Mouse (Mus musculus): ENCODE results near the gene Mpv17l2.

The Mpv17l2 gene

GRCm38 (mm10) chr8:70766571-70767440, 6.1 kb upstream of the Mpv17l2 start:
- peak; percentile 88 for DNase-seq (ENCODE audit: low read depth)

GRCm38 (mm10) chr8:70765838-70766570, 5.3 kb upstream of the Mpv17l2 start:
- DNase-seq (ENCODE audit: low read depth), result peak; percentile 55

- DNase-seq (ENCODE audit: low read depth), result no peak
Measured at GRCm38 (mm10) chr8:70765329-70765728, 4.6 kb upstream of the Mpv17l2 start.

- no peak for DNase-seq (ENCODE audit: low read depth)
Measured at GRCm38 (mm10) chr8:70764676-70765075, 3.9 kb upstream of the Mpv17l2 start.

- no peak for DNase-seq (ENCODE audit: low read depth)
Measured at GRCm38 (mm10) chr8:70764026-70764425, 3.3 kb upstream of the Mpv17l2 start.

- DNase-seq (ENCODE audit: low read depth), result peak; percentile 78
Measured at GRCm38 (mm10) chr8:70763354-70763753, 2.6 kb upstream of the Mpv17l2 start.

GRCm38 (mm10) chr8:70762118-70762517, 1.4 kb upstream of the Mpv17l2 start:
- no peak for DNase-seq (ENCODE audit: low read depth)

GRCm38 (mm10) chr8:70760350-70760749, 396 bp downstream of the Mpv17l2 start:
- peak; percentile 40 for DNase-seq (ENCODE audit: low read depth)

GRCm38 (mm10) chr8:70758616-70759561, 1.9 kb downstream of the Mpv17l2 start:
- peak; percentile 66 for DNase-seq (ENCODE audit: low read depth)

GRCm38 (mm10) chr8:70758308-70758615, 2.5 kb downstream of the Mpv17l2 start:
- DNase-seq (ENCODE audit: low read depth), result no peak

- DNase-seq (ENCODE audit: low read depth), result peak; percentile 54
Measured at GRCm38 (mm10) chr8:70757523-70758307, 3.0 kb downstream of the Mpv17l2 start.

- DNase-seq (ENCODE audit: low read depth), result no peak
Measured at GRCm38 (mm10) chr8:70756476-70757040, 4.2 kb downstream of the Mpv17l2 start.

GRCm38 (mm10) chr8:70755661-70756475, 4.9 kb downstream of the Mpv17l2 start:
- DNase-seq (ENCODE audit: low read depth), result no peak

- peak; percentile 79 for DNase-seq (ENCODE audit: low read depth)
Measured at GRCm38 (mm10) chr8:70754871-70755660, 5.7 kb downstream of the Mpv17l2 start.

- peak; percentile 98 for DNase-seq (ENCODE audit: low read depth)
Measured at GRCm38 (mm10) chr8:70754043-70754870, 6.5 kb downstream of the Mpv17l2 start, which contains the start of gene Rab3a. Gene Rab3a, plus strand, starts transcription at chr8:70754679.

GRCm38 (mm10) chr8:70753151-70753550, 7.6 kb downstream of the Mpv17l2 start:
- DNase-seq (ENCODE audit: low read depth), result peak; percentile 45

GRCm38 (mm10) chr8:70752000-70752764, 8.6 kb downstream of the Mpv17l2 start:
- peak; percentile 89 for DNase-seq (ENCODE audit: low read depth)
